Mouse (Mus musculus) embryonic facial prominence, embryonic 10.5 days (tissue): ENCODE data around the gene Acad12. TPM values are rescaled to one million over a fixed set of nuclear protein-coding genes. Genes with fewer than 3 reads are reported as not detected.
A peak's percentile ranks its signal among the peaks of the same experiment; 100 is the strongest.

Experiments used
- DNase-seq: peaks from one replicate; pipeline ENCODE4 v3.0.0-alpha.2; 2017; ENCODE audit warnings: low spot score
- H3K27ac ChIP-seq: fragments of 300-500 bp; sonication (generic); replicated peaks from 2 replicates; pipeline ENCODE4 v1.5.1; 2016; ENCODE audit warnings: mild to moderate bottlenecking
- H3K27me3 ChIP-seq: fragments of 300-500 bp; sonication (generic); replicated peaks from 2 replicates; pipeline ENCODE4 v1.6.1; 2016; ENCODE audit warnings: low read depth, mild to moderate bottlenecking; ENCODE audit not compliant: poor library complexity, severe bottlenecking
- H3K36me3 ChIP-seq: fragments of 300-500 bp; sonication (generic); replicated peaks from 2 replicates; pipeline ENCODE4 v1.6.1; 2016; ENCODE audit warnings: mild to moderate bottlenecking, moderate library complexity
- H3K4me1 ChIP-seq: fragments of 300-500 bp; sonication (generic); 2 replicates; pipeline ENCODE4 v1.6.1; 2016
- H3K4me3 ChIP-seq: fragments of 300-500 bp; sonication (generic); 2 replicates; pipeline ENCODE4 v1.5.1; 2016; ENCODE audit warnings: mild to moderate bottlenecking, moderate library complexity
- H3K9me3 ChIP-seq: fragments of 300-500 bp; sonication (generic); 2 replicates; pipeline ENCODE4 v1.6.1; 2016; ENCODE audit warnings: mild to moderate bottlenecking
- WGBS: fragments of 180-500 bp; shearing (Covaris S2); methylation state at CpG from one replicate; pipeline ENCODE4 v1.1.7; 2016; 5-methylcytosine and 5-hydroxymethylcytosine counted together
- polyA plus RNA-seq: library from polyadenylated mRNA; unstranded; fragments of >200 nt; fragmentation: Nextera tagmentation; extraction: Ambion mirVana; gene quantifications from 2 replicates; pipeline ENCODE4 v1.2.1, GENCODE M21; 2016

Gene Acad12
- polyA plus RNA-seq, 1 experiment from 2014 or later: 1.7 TPM

GRCm38 (mm10) chr5:121570787-121571186 lies 48.0 kb downstream of the Acad12 start:
- DNase-seq: no peak
- H3K36me3 ChIP-seq: peaks cover 74% of the 10 kb centered on the region
- no peak overlapping the region for H3K4me3 ChIP-seq
- WGBS: 94% methylated on average over 1 of the region's 1 CpGs
- H3K27me3 ChIP-seq: no peaks in the 10 kb centered on the region
- no peak overlapping the region for H3K27ac ChIP-seq
- H3K4me1 ChIP-seq: no peaks in the 10 kb centered on the region
- no peaks in the 10 kb centered on the region for H3K9me3 ChIP-seq

DNA sequence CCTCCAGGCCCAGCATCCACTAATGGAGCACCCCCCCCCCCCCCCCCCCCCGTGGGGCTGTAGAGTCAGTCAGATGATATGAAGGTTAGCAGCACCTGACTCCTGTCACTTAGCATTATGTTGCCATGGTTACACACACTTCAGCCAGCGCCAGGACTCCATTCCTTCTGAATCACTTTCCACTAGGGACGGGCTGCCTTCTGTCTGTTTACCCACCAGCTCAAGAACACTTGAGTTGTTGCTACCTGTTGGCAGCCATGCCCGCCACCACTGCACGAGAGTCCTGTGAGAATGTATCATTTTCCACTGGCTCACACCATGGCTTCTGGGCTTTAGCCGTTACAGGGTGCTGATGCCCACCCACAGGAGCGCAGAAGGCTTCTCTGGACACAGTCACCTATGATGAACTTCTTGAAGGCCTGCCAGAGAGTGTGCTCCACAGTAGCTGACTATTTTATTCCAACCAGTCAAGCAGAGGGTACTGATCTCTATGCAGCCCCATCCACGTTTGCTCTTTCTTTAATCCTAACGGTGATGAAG lies 48.8 kb downstream of the Acad12 start:
- WGBS: 80% methylated on average over 9 of the region's 9 CpGs
- peaks cover 65% of the 10 kb centered on the region for H3K36me3 ChIP-seq
- DNase-seq: no peak

GRCm38 (mm10) chr5:121566035-121566681 lies 52.6 kb downstream of the Acad12 start:
- Histone ChIP-seq H3K36me3 (peaks cover 29% of the 10 kb centered on the region), H3K4me1 (peaks cover 10% of the 10 kb centered on the region), H3K27me3 (no peaks in the 10 kb centered on the region), H3K4me3 (no peak overlapping the region), H3K9me3 (no peaks in the 10 kb centered on the region), H3K27ac (no peak overlapping the region)
- no peak for DNase-seq
- 91% methylated on average over 16 of the region's 16 CpGs for WGBS

More for the DNA sequence above, 48.8 kb downstream of the Acad12 start:
- Histone ChIP-seq H3K4me3 (no peak overlapping the region), H3K4me1 (peaks cover 3% of the 10 kb centered on the region; the same call in 1 of the 2 replicates), H3K9me3 (no peaks in the 10 kb centered on the region), H3K27ac (no peak overlapping the region), H3K27me3 (no peaks in the 10 kb centered on the region)

- peak overlapping the region; percentile 65 for H3K27ac ChIP-seq
- WGBS: 12% methylated on average over 11 of the region's 11 CpGs
- peaks cover 15% of the 10 kb centered on the region for H3K36me3 ChIP-seq
- peak; percentile 91 for DNase-seq
- peak overlapping the region; percentile 42 for H3K4me3 ChIP-seq
- peaks cover 10% of the 10 kb centered on the region for H3K4me1 ChIP-seq
- no peaks in the 10 kb centered on the region for H3K9me3 ChIP-seq
- no peaks in the 10 kb centered on the region for H3K27me3 ChIP-seq
These were observed 54.3 kb downstream of the Acad12 start for GRCm38 (mm10) chr5:121564468-121564895.

DNA sequence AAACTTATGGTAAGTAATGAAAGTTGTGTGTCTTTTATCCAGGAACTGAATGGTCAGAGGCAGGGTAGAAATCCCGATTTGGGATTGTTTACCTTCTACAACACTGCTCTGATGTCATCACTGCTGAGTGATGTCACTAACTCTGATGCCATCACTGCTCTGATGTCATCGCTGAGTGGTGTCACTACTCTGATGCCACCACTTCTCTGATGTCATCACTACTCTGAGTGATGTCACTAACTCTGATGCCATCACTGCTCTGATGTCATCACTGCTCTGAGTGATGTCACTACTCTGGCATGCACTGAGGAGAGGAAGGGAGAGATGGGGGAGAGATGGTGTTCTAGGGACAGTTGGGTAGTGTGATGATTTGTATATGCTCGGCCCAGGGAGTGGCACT lies 56.3 kb downstream of the Acad12 start:
- H3K9me3 ChIP-seq: no peaks in the 10 kb centered on the region
- no peak for DNase-seq
- WGBS: 89% methylated on average over 3 of the region's 3 CpGs
- no peaks in the 10 kb centered on the region for H3K36me3 ChIP-seq
- peaks cover 10% of the 10 kb centered on the region for H3K4me1 ChIP-seq
- no peak overlapping the region for H3K4me3 ChIP-seq
- H3K27ac ChIP-seq: no peak overlapping the region
- no peaks in the 10 kb centered on the region for H3K27me3 ChIP-seq

GRCm38 (mm10) chr5:121549196-121549595 lies 69.5 kb downstream of the Acad12 start:
- no peaks in the 10 kb centered on the region for H3K36me3 ChIP-seq
- peaks cover 13% of the 10 kb centered on the region for H3K4me1 ChIP-seq
- no peaks in the 10 kb centered on the region for H3K9me3 ChIP-seq
- H3K27ac ChIP-seq: no peak overlapping the region
- H3K4me3 ChIP-seq: no peak overlapping the region
- no peaks in the 10 kb centered on the region for H3K27me3 ChIP-seq
- no peak for DNase-seq
- WGBS: 83% methylated on average over 7 of the region's 7 CpGs

DNA sequence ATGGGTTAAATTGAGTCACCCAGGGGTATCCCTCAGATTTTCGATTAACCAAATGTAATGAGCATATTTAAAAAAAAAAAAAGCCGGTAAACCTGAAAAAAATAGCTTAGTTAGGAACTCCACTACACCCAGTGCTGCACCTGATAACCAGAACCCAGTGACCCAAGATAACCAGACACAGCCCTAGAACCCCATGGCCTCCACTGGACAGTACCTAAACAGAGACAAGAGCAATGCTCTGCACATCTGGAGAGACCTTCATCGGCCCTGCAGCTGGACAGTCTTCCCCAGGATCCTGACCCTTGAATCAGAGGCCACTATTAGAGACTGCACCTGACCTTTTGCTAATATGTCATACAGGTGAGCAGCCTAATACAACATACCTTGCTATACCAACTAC lies 71.7 kb downstream of the Acad12 start:
- H3K4me3 ChIP-seq: no peak overlapping the region
- no peaks in the 10 kb centered on the region for H3K9me3 ChIP-seq
- WGBS: 93% methylated on average over 3 of the region's 3 CpGs
- no peak for DNase-seq
- no peaks in the 10 kb centered on the region for H3K27me3 ChIP-seq
- H3K4me1 ChIP-seq: peaks cover 28% of the 10 kb centered on the region
- H3K36me3 ChIP-seq: no peaks in the 10 kb centered on the region
- no peak overlapping the region for H3K27ac ChIP-seq

Other genes starting within 250 kb of the Acad12 start
- 74.1 and 74.8 TPM in 2 replicates for gene Trafd1, start 233.3 kb downstream of the Acad12 start, polyA plus RNA-seq
- gene Naa25, start 221.0 kb downstream of the Acad12 start, polyA plus RNA-seq: 49.4 and 53.7 TPM in 2 replicates
- 0.91 and 1.0 TPM in 2 replicates for gene Tmem116, start 167.0 kb downstream of the Acad12 start, polyA plus RNA-seq
- gene Erp29, start 166.4 kb downstream of the Acad12 start, polyA plus RNA-seq: 114 and 122 TPM in 2 replicates
- gene Adam1b, start 115.5 kb downstream of the Acad12 start, polyA plus RNA-seq: not detected in 2 replicates
- 1.2 and 1.6 TPM in 2 replicates for gene Adam1a, start 73.5 kb downstream of the Acad12 start, polyA plus RNA-seq
- not detected in 2 replicates for gene Gm42878, start 73.5 kb downstream of the Acad12 start, polyA plus RNA-seq
- gene Mapkapk5, start 73.0 kb downstream of the Acad12 start, polyA plus RNA-seq: 51.9 TPM in 2 replicates
- gene Aldh2, start 25.1 kb downstream of the Acad12 start, polyA plus RNA-seq: 145 and 157 TPM in 2 replicates
- 2.6 and 3.2 TPM in 2 replicates for gene Acad10, start 41.6 kb upstream of the Acad12 start, polyA plus RNA-seq
- gene Brap, start 41.6 kb upstream of the Acad12 start, polyA plus RNA-seq: 41.9 and 44.5 TPM in 2 replicates
- 44.5 and 44.9 TPM in 2 replicates for gene Atxn2, start 92.4 kb upstream of the Acad12 start, polyA plus RNA-seq
- gene Sh2b3, start 218.7 kb upstream of the Acad12 start, polyA plus RNA-seq: 7.9 TPM in 2 replicates
- 56.5 and 60.0 TPM in 2 replicates for gene Pheta1, start 230.0 kb upstream of the Acad12 start, polyA plus RNA-seq